Mouse (Mus musculus): ENCODE results near the gene Wtip. TPM values are rescaled to one million over a fixed set of nuclear protein-coding genes. Genes with fewer than 3 reads are reported as not detected.
A peak's percentile ranks its signal among the peaks of the same experiment; 100 is the strongest.
"Not testable (repeated sequence)": the region's sequence is repeated elsewhere in the genome, so short reads cannot be mapped to it uniquely, and the experiment has no call there.

The Wtip gene
- polyA plus RNA-seq, 1 experiment from 2014 or later, result 7.7 TPM

DNA sequence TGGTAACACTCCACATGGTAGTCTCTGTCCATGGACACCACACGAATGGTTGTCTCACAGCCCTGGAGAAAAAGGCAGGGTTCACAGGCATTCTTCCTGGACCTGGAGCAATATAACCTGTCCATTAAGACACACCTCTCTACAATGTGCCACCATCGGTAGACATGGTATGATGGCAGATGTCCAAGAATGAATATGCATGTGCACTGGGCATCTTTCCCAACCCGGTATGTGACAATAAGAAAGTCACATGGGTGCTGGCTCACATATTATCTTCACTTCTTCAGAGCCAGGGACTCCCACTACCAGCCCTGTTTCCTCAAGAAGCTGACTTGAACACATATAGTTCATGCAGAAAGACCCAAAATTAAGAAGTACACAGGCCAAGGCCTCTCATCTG, 16.5 kb downstream of the Wtip start:
- Histone ChIP-seq H3K9ac (no peak overlapping the region), H3K4me1 (0 out of 2 replicates have a peak, but pooled peaks cover 5% of the 10 kb centered on the region), H3K36me3 (peaks cover 66% of the 10 kb centered on the region), H3K9me3 (no peaks in the 10 kb centered on the region), H3K27ac (no peak overlapping the region), H3K27me3 (no peaks in the 10 kb centered on the region), H3K4me3 (no peak overlapping the region), H3K4me2 (replicated peaks) (no peak overlapping the region)
- 96% methylated on average over 3 of the region's 3 CpGs for WGBS
- no peak for ATAC-seq (ENCODE audit: insufficient number of reproducible peaks, insufficient read depth, low FRiP score, low TSS enrichment)

DNA sequence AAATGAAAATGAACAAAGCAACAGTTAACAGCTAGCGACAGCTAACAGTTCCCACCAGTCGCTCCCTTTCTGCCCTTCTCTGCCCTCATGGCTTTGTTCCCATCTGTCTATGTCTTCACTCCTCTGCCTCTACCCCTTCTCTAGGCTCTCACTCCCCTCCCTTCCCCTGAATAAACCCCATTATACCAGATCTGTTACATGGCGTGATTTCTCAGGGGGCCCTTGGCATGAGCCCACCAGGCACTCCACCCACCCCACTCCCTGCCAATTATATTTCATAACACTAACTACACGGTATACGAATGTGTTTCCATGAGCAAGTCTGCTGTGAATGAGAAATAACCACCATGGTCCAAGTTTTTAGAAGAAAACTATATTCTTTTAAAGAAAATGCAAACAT, 23.9 kb downstream of the Wtip start:
- peaks cover 33% of the 10 kb centered on the region for H3K36me3 ChIP-seq
- WGBS, result 81% methylated on average over 5 of the region's 5 CpGs
- H3K9me3 ChIP-seq, result no peaks in the 10 kb centered on the region
- no peaks in the 10 kb centered on the region for H3K27me3 ChIP-seq
- H3K4me2 ChIP-seq (replicated peaks), result no peak overlapping the region
- no peak overlapping the region for H3K4me3 ChIP-seq
- H3K9ac ChIP-seq, result no peak overlapping the region
- H3K27ac ChIP-seq, result no peak overlapping the region
- no peaks in the 10 kb centered on the region for H3K4me1 ChIP-seq
- ATAC-seq (ENCODE audit: insufficient number of reproducible peaks, insufficient read depth, low FRiP score, low TSS enrichment), result 0 out of 2 replicates have a peak, but pooled peaks have one; percentile 42

DNA sequence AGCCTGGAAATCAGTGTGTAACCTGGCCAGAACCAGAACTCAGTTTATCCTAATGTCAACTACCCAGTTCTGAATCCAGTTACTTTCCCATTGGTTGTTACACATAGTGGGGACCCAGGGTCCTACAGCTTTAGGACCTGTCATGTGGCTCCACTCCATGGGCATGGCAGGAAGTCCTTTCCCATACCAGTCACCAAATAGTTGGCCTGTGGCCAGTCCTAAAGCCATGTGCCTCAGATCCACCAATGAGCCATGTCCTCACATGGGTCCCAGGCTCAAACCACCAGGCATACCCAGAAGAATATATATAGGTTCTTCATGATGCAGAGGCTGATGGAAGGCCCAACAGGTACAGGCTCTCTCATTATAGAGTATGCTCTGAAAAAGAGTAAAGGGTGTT, 31.8 kb downstream of the Wtip start:
- Histone ChIP-seq H3K27ac (no peak overlapping the region), H3K9me3 (peaks cover 9% of the 10 kb centered on the region; the same call in 1 of the 2 replicates), H3K27me3 (no peaks in the 10 kb centered on the region), H3K9ac (no peak overlapping the region), H3K4me1 (no peaks in the 10 kb centered on the region), H3K4me3 (no peak overlapping the region), H3K36me3 (no peaks in the 10 kb centered on the region), H3K4me2 (replicated peaks) (no peak overlapping the region)
- no peak for ATAC-seq (ENCODE audit: insufficient number of reproducible peaks, insufficient read depth, low FRiP score, low TSS enrichment)

DNA sequence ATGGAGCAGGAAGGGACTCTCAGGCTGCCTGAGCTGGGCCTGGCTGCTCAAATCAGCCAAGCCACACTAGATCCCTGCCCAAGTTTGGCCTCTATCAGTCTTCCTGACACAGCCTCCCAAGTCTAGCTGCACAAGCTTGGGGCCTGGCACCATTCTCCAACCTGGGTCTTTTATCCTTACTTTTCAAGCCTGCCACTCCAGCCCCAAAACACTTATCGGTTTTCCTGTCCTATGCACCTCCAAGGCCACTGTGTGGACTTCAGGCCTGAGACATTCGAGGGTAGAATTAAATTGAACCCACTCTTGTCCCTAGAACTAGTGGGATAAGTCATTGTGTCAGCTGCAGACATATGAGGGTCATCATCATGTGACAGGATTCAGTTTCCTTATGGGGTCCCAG, 33.1 kb downstream of the Wtip start:
- Histone ChIP-seq H3K27me3 (no peaks in the 10 kb centered on the region), H3K4me1 (no peaks in the 10 kb centered on the region), H3K27ac (no peak overlapping the region), H3K4me3 (no peak overlapping the region), H3K4me2 (replicated peaks) (no peak overlapping the region), H3K36me3 (no peaks in the 10 kb centered on the region), H3K9me3 (peaks cover 16% of the 10 kb centered on the region; the same call in 1 of the 2 replicates), H3K9ac (no peak overlapping the region)
- no peak for ATAC-seq (ENCODE audit: insufficient number of reproducible peaks, insufficient read depth, low FRiP score, low TSS enrichment)
- WGBS, result 70% methylated on average over 2 of the region's 2 CpGs

DNA sequence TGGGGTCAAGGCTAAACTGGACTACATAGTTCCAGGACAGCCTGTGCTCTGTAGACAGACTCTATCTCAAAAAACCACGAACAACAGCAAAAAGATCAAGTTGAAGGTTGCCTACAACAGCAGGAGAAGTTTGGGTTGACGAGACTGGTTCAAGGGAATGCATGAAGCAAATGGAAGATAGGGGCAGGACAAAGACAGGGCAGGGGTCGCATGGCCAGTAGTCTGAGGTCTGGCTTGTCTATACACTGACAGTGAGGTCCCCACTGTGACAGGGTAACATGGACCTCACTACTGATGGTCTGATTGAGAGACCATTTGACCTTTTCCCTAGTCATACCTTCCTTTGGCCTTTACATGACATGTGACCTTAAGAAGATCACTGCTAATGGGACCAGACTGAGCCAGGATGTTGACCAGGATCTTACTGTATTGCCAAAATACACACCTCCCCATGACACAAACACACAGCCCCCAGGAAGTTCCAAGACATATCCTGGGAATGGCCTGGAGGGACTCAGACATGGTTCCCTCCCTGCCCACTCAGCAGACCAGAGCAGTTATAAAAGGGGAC, 38.1 kb downstream of the Wtip start, which contains the start of gene Scgb1b30:
Scgb1b30 (plus strand) TSS at position 521 of the 571 bp plus-strand sequence.
- Histone ChIP-seq H3K4me2 (replicated peaks) (no peak within 1 kb of the TSS), H3K27me3 (no peaks in the 10 kb centered on the region), H3K36me3 (no peaks in the 10 kb centered on the region), H3K9ac (no peak within 1 kb of the TSS), H3K9me3 (peaks cover 21% of the 10 kb centered on the region; the same call in 1 of the 2 replicates), H3K4me3 (no peak within 1 kb of the TSS), H3K27ac (no peak within 1 kb of the TSS), H3K4me1 (no peaks in the 10 kb centered on the region)
- no peak for ATAC-seq (ENCODE audit: insufficient number of reproducible peaks, insufficient read depth, low FRiP score, low TSS enrichment)
- WGBS, result 83% methylated on average over 3 of the region's 3 CpGs

DNA sequence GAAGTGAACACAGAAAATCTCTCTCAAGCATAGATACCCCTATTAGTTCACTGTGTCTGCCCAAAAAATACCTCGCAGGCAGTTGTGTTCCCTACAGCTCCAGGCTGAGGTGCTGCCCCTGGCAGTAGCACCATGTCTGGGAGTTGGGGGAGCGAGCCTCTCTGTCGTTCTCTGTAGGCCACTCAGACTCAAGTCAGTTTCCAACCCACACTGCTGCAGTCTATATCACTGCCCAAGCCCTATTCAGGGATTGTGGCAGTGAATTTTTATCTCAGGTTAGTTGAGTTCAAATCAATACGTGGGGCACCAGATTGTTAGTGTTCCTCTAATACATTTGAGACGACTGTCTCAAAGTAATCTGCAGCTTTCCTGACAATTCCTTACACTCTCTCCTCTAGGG, 64.9 kb downstream of the Wtip start:
- not testable (repeated sequence) for H3K4me3 ChIP-seq; H3K9ac ChIP-seq; H3K4me1 ChIP-seq; H3K4me2 ChIP-seq (replicated peaks); H3K36me3 ChIP-seq; H3K27ac ChIP-seq; H3K9me3 ChIP-seq; H3K27me3 ChIP-seq; ATAC-seq (ENCODE audit: insufficient number of reproducible peaks, insufficient read depth, low FRiP score, low TSS enrichment)
- 78% methylated on average over 5 of the region's 5 CpGs for WGBS

Other genes with a start within 250 kb of the Wtip start
- gene Scgb2b26, start 188.2 kb downstream of the Wtip start, polyA plus RNA-seq (2016; fragmentation: Nextera tagmentation; extraction: Ambion mirVana), result not detected in 2 replicates
- gene Scgb2b27, start 119.3 kb downstream of the Wtip start, polyA plus RNA-seq (2016; fragmentation: Nextera tagmentation; extraction: Ambion mirVana), result not detected in 2 replicates
- not detected in 2 replicates for gene Scgb1b27, start 111.8 kb downstream of the Wtip start, polyA plus RNA-seq (2016; fragmentation: Nextera tagmentation; extraction: Ambion mirVana)
- not detected in 2 replicates for gene Scgb1b30, start 37.8 kb downstream of the Wtip start, polyA plus RNA-seq (2016; fragmentation: Nextera tagmentation; extraction: Ambion mirVana)
- gene Uba2, start 36.3 kb upstream of the Wtip start, polyA plus RNA-seq (2016; fragmentation: Nextera tagmentation; extraction: Ambion mirVana), result 245 and 255 TPM in 2 replicates
- 67.1 and 69.9 TPM in 2 replicates for gene Pdcd2l, start 63.4 kb upstream of the Wtip start, polyA plus RNA-seq (2016; fragmentation: Nextera tagmentation; extraction: Ambion mirVana)
- 255 and 263 TPM in 2 replicates for gene Gpi1, start 97.1 kb upstream of the Wtip start, polyA plus RNA-seq (2016; fragmentation: Nextera tagmentation; extraction: Ambion mirVana)
- not detected in 2 replicates for gene Gm6096, start 117.8 kb upstream of the Wtip start, polyA plus RNA-seq (2016; fragmentation: Nextera tagmentation; extraction: Ambion mirVana)
- 26.3 and 28.6 TPM in 2 replicates for gene 4931406P16Rik, start 180.3 kb upstream of the Wtip start, polyA plus RNA-seq (2016; fragmentation: Nextera tagmentation; extraction: Ambion mirVana)